Mouse (Mus musculus) kidney, adult 2 months (tissue): ENCODE measurements around the gene Clptm1.

ENCODE experiments used
- CTCF ChIP-seq: fragments of 200-500 bp; conservative IDR thresholded peaks from 2 replicates; pipeline ENCODE4 v1.5.1; 2011; ENCODE audit warnings: low read depth, mild to moderate bottlenecking, control low read depth, low read length, moderate library complexity, mixed read lengths; ENCODE audit not compliant: insufficient read depth, insufficient read length
- POLR2A ChIP-seq: fragments of 200-500 bp; IDR thresholded peaks from one replicate; pipeline ENCODE4 v1.6.1; 2011; ENCODE audit warnings: low read depth, low read length, control low read depth

GRCm38 (mm10) chr7:19600562-19600961, 64.3 kb downstream of the Clptm1 start:
- TF ChIP-seq CTCF: no peak
- no peak for TF ChIP-seq POLR2A
